Mouse (Mus musculus): ENCODE data around the gene Eps8l3. TPM values are rescaled to one million over a fixed set of nuclear protein-coding genes. Genes with fewer than 3 reads are reported as not detected.
A peak's percentile ranks its signal among the peaks of the same experiment; 100 is the strongest.

The Eps8l3 gene
- polyA plus RNA-seq, 1 experiment from 2014 or later = 0.11 TPM

DNA sequence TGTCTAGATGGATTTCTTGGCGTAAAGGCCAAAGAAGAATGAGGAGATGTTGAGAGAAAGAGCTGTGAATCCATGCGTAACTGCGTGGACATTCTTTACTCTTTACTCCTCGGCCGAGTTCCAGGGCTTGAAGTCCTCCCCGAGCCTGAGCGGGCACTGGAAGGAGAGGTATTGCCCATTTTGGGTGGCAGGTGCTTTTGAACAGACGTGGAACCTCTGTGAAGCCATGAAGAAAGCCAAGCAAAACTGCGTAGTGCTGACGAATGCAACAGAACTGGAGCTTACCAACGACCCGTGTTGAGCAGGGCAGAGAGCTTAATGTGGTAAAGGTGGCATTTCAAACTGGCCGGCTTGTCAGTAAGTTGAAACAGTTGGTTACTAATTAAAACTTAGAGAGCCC lies 21.7 kb downstream of the Eps8l3 start:
- Histone ChIP-seq H3K4me1 (ENCODE audit: control insufficient read depth, insufficient read depth, low read length) (peaks cover 6% of the 10 kb centered on the region; the same call in 1 of the 2 replicates), H3K9ac (ENCODE audit: low read length) (no peak overlapping the region), H3K36me3 (ENCODE audit: control insufficient read depth, insufficient read depth, low read length) (no peaks in the 10 kb centered on the region), H3K4me3 (ENCODE audit: low read depth, low read length) (no peak overlapping the region), H3K27ac (ENCODE audit: low read depth, low read length) (no peak overlapping the region), H3K4me2 (ENCODE audit: low read depth) (no peak overlapping the region), H3K27me3 (ENCODE audit: control insufficient read depth, insufficient read depth, low read length) (no peaks in the 10 kb centered on the region), H3K9me3 (ENCODE audit: control insufficient read depth, low read length) (no peaks in the 10 kb centered on the region)
- no peak for DNase-seq (ENCODE audit: low spot score)
- ATAC-seq (ENCODE audit: insufficient read depth, low FRiP score, low TSS enrichment) = no peak
- 94% methylated on average over 13 of the region's 13 CpGs for WGBS

GRCm38 (mm10) chr3:107900955-107901673 lies 24.1 kb downstream of the Eps8l3 start:
- Histone ChIP-seq H3K9me3 (ENCODE audit: control insufficient read depth, low read length) (no peaks in the 10 kb centered on the region), H3K4me2 (ENCODE audit: low read depth) (no peak overlapping the region), H3K36me3 (ENCODE audit: control insufficient read depth, insufficient read depth, low read length) (no peaks in the 10 kb centered on the region), H3K9ac (ENCODE audit: low read length) (no peak overlapping the region), H3K4me1 (ENCODE audit: control insufficient read depth, insufficient read depth, low read length) (peaks cover 4% of the 10 kb centered on the region; the same call in 1 of the 2 replicates), H3K4me3 (ENCODE audit: low read depth, low read length) (no peak overlapping the region), H3K27me3 (ENCODE audit: control insufficient read depth, insufficient read depth, low read length) (no peaks in the 10 kb centered on the region), H3K27ac (ENCODE audit: low read depth, low read length) (no peak overlapping the region)
- no peak for DNase-seq (ENCODE audit: low spot score)
- 53% methylated on average over 11 of the region's 11 CpGs for WGBS
- no peak for ATAC-seq (ENCODE audit: insufficient read depth, low FRiP score, low TSS enrichment)

DNA sequence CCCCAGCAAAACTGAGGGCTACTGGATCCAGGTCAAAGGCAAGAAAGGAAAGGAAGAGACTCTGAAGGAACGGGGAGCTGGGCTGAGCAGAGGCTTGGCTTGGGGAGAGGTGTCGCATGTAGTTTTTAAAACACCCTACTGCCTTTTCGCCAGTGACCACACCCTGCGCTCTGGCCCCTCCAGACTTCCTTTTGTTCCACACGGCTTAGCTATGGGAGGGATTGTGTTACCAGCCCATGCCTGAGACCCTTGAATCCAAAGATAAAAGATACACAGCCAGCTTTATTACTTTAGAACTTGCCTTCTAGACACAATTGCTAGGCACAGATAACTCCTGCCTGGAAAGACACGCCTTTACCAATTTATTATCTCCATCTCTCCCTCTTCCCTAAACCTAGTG lies 28.9 kb downstream of the Eps8l3 start:
- no peak for ATAC-seq (ENCODE audit: insufficient read depth, low FRiP score, low TSS enrichment)
- no peak for DNase-seq (ENCODE audit: low spot score)
- Histone ChIP-seq H3K27me3 (ENCODE audit: control insufficient read depth, insufficient read depth, low read length) (no peaks in the 10 kb centered on the region), H3K4me1 (ENCODE audit: control insufficient read depth, insufficient read depth, low read length) (no peaks in the 10 kb centered on the region), H3K36me3 (ENCODE audit: control insufficient read depth, insufficient read depth, low read length) (no peaks in the 10 kb centered on the region), H3K9me3 (ENCODE audit: control insufficient read depth, low read length) (no peaks in the 10 kb centered on the region), H3K27ac (ENCODE audit: low read depth, low read length) (no peak overlapping the region), H3K9ac (ENCODE audit: low read length) (no peak overlapping the region), H3K4me3 (ENCODE audit: low read depth, low read length) (no peak overlapping the region), H3K4me2 (ENCODE audit: low read depth) (no peak overlapping the region)
- 59% methylated on average over 6 of the region's 6 CpGs for WGBS

DNA sequence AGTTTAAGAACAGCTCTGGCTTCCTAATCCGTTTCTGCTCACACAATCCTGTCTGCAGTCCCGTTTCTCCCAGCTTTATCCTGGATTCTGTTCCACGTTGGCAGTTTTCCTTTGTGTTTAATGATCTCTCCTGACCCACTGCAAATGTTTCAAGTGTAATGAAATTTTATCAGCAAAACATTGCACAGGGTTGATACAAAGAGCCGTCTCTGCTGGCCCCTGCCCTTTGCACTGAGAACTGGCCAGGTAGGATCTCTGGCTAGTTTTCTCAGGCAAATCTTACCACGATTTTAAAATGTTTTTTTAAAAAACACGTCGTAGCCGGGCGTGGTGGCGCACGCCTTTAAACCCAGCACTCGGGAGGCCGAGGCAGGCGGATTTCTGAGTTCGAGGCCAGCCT lies 39.6 kb downstream of the Eps8l3 start:
- Histone ChIP-seq H3K36me3 (ENCODE audit: control insufficient read depth, insufficient read depth, low read length) (no peaks in the 10 kb centered on the region), H3K27ac (ENCODE audit: low read depth, low read length) (no peak overlapping the region), H3K4me2 (ENCODE audit: low read depth) (no peak overlapping the region), H3K27me3 (ENCODE audit: control insufficient read depth, insufficient read depth, low read length) (no peaks in the 10 kb centered on the region), H3K9me3 (ENCODE audit: control insufficient read depth, low read length) (no peaks in the 10 kb centered on the region), H3K9ac (ENCODE audit: low read length) (no peak overlapping the region), H3K4me3 (ENCODE audit: low read depth, low read length) (no peak overlapping the region), H3K4me1 (ENCODE audit: control insufficient read depth, insufficient read depth, low read length) (no peaks in the 10 kb centered on the region)
- no peak for DNase-seq (ENCODE audit: low spot score)
- 87% methylated on average over 15 of the region's 15 CpGs for WGBS
- no peak for ATAC-seq (ENCODE audit: insufficient read depth, low FRiP score, low TSS enrichment)

DNA sequence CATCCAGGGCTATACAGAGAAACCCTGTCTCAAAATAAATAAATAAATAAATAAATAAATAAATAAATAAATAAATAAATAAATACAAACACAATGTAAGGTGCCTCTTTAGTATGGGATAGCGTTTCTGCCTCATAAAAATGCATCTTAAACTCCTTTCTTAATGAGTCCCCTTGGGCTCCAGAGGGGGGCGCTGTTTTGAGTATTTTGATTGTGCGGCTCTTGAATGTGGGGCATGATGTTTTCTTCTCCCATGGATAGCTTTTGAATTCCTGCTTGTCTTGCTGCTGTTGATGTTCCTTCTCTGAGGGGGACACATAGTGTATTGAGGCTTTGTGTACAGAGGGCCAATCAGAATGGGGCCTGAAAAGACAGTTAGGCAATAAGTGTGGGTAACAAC lies 40.1 kb downstream of the Eps8l3 start:
- WGBS = 77% methylated on average over 3 of the region's 3 CpGs
- DNase-seq (ENCODE audit: low spot score) (no peak), ATAC-seq (ENCODE audit: insufficient read depth, low FRiP score, low TSS enrichment) (no peak)
- Histone ChIP-seq H3K36me3 (ENCODE audit: control insufficient read depth, insufficient read depth, low read length) (no peaks in the 10 kb centered on the region), H3K9ac (ENCODE audit: low read length) (no peak overlapping the region), H3K4me1 (ENCODE audit: control insufficient read depth, insufficient read depth, low read length) (no peaks in the 10 kb centered on the region), H3K27me3 (ENCODE audit: control insufficient read depth, insufficient read depth, low read length) (no peaks in the 10 kb centered on the region), H3K4me2 (ENCODE audit: low read depth) (no peak overlapping the region), H3K27ac (ENCODE audit: low read depth, low read length) (no peak overlapping the region), H3K4me3 (ENCODE audit: low read depth, low read length) (no peak overlapping the region), H3K9me3 (ENCODE audit: control insufficient read depth, low read length) (no peaks in the 10 kb centered on the region)

GRCm38 (mm10) chr3:107917783-107918408 lies 40.9 kb downstream of the Eps8l3 start:
- no peaks in the 10 kb centered on the region for H3K4me1 ChIP-seq (ENCODE audit: control insufficient read depth, insufficient read depth, low read length)
- H3K4me2 ChIP-seq (ENCODE audit: low read depth) = no peak overlapping the region
- no peaks in the 10 kb centered on the region for H3K9me3 ChIP-seq (ENCODE audit: control insufficient read depth, low read length)
- no peaks in the 10 kb centered on the region for H3K27me3 ChIP-seq (ENCODE audit: control insufficient read depth, insufficient read depth, low read length)
- no peaks in the 10 kb centered on the region for H3K36me3 ChIP-seq (ENCODE audit: control insufficient read depth, insufficient read depth, low read length)
- no peak overlapping the region for H3K9ac ChIP-seq (ENCODE audit: low read length)
- H3K4me3 ChIP-seq (ENCODE audit: low read depth, low read length) = no peak overlapping the region
- ATAC-seq (ENCODE audit: insufficient read depth, low FRiP score, low TSS enrichment) (no peak), DNase-seq (ENCODE audit: low spot score) (peak; percentile 47)
- 59% methylated on average over 7 of the region's 7 CpGs for WGBS
- no peak overlapping the region for H3K27ac ChIP-seq (ENCODE audit: low read depth, low read length)

DNA sequence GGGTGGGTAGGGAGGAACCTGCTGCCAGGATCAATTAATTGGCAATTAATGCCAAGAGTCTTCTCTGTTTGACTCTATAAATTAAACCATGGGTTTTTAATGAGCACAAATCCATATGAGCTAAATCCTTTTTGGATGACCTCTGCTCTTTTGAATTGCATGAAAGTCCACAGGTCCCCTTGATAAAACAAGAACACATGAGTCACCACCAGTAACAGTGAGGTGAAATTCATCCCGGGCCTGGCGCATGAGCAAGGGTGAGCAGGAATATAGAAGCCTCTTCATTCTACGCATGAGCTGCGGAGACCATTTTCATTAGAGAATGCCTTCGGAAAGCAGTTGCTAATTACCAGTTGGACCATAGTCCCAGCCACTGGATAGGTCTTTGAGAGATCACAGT lies 43.3 kb downstream of the Eps8l3 start:
- Histone ChIP-seq H3K27me3 (ENCODE audit: control insufficient read depth, insufficient read depth, low read length) (no peaks in the 10 kb centered on the region), H3K27ac (ENCODE audit: low read depth, low read length) (no peak overlapping the region), H3K4me3 (ENCODE audit: low read depth, low read length) (no peak overlapping the region), H3K4me2 (ENCODE audit: low read depth) (no peak overlapping the region), H3K9me3 (ENCODE audit: control insufficient read depth, low read length) (no peaks in the 10 kb centered on the region), H3K36me3 (ENCODE audit: control insufficient read depth, insufficient read depth, low read length) (no peaks in the 10 kb centered on the region), H3K9ac (ENCODE audit: low read length) (no peak overlapping the region), H3K4me1 (ENCODE audit: control insufficient read depth, insufficient read depth, low read length) (no peaks in the 10 kb centered on the region)
- DNase-seq (ENCODE audit: low spot score) (no peak), ATAC-seq (ENCODE audit: insufficient read depth, low FRiP score, low TSS enrichment) (no peak)
- 93% methylated on average over 5 of the region's 5 CpGs for WGBS

GRCm38 (mm10) chr3:107925335-107925734 lies 48.3 kb downstream of the Eps8l3 start:
- Histone ChIP-seq H3K9me3 (ENCODE audit: control insufficient read depth, low read length) (no peaks in the 10 kb centered on the region), H3K4me1 (ENCODE audit: control insufficient read depth, insufficient read depth, low read length) (no peaks in the 10 kb centered on the region; the same call in 1 of the 2 replicates), H3K9ac (ENCODE audit: low read length) (no peak overlapping the region), H3K27me3 (ENCODE audit: control insufficient read depth, insufficient read depth, low read length) (no peaks in the 10 kb centered on the region), H3K36me3 (ENCODE audit: control insufficient read depth, insufficient read depth, low read length) (no peaks in the 10 kb centered on the region), H3K4me2 (ENCODE audit: low read depth) (no peak overlapping the region), H3K4me3 (ENCODE audit: low read depth, low read length) (no peak overlapping the region), H3K27ac (ENCODE audit: low read depth, low read length) (no peak overlapping the region)
- 92% methylated on average over 3 of the region's 3 CpGs for whole genome bisulfite sequencing
- ATAC-seq (ENCODE audit: insufficient read depth, low FRiP score, low TSS enrichment) = no peak
- no peak for DNase-seq (ENCODE audit: low spot score)

- no peak overlapping the region for H3K9ac ChIP-seq (ENCODE audit: low read length)
- H3K27ac ChIP-seq (ENCODE audit: low read depth, low read length) = no peak overlapping the region
- ATAC-seq (ENCODE audit: insufficient read depth, low FRiP score, low TSS enrichment) (no peak), DNase-seq (ENCODE audit: low spot score) (no peak)
- no peaks in the 10 kb centered on the region for H3K9me3 ChIP-seq (ENCODE audit: control insufficient read depth, low read length)
- H3K4me1 ChIP-seq (ENCODE audit: control insufficient read depth, insufficient read depth, low read length) = no peaks in the 10 kb centered on the region; the same call in 1 of the 2 replicates
- H3K4me2 ChIP-seq (ENCODE audit: low read depth) = no peak overlapping the region
- 82% methylated on average over 3 of the region's 3 CpGs for WGBS
- H3K27me3 ChIP-seq (ENCODE audit: control insufficient read depth, insufficient read depth, low read length) = no peaks in the 10 kb centered on the region
- no peak overlapping the region for H3K4me3 ChIP-seq (ENCODE audit: low read depth, low read length)
- H3K36me3 ChIP-seq (ENCODE audit: control insufficient read depth, insufficient read depth, low read length) = no peaks in the 10 kb centered on the region
Measured at GRCm38 (mm10) chr3:107927841-107928240, 50.8 kb downstream of the Eps8l3 start.
